Mouse (Mus musculus) spleen, adult 2 months (tissue): Measurements from ENCODE around the gene Dnmt3a. TPM values are rescaled to one million over a fixed set of nuclear protein-coding genes. Genes with fewer than 3 reads are reported as not detected.

Experiments used
- DNase-seq, 2 experiments: peaks; one replicate each; pipeline versions ENCODE4 v3.0.0 to v3.0.0-alpha.2; 2012 to 2021; ENCODE audit warnings: low spot score in 2 of 2, low read depth in 1 of 2
- H3K27ac ChIP-seq: fragments of 200-500 bp; 2 replicates; pipeline ENCODE4 v1.5.1; 2012; ENCODE audit warnings: low read length, inconsistent platforms; ENCODE audit not compliant: insufficient read depth
- H3K27me3 ChIP-seq: fragments of 200-500 bp; 2 replicates; pipeline ENCODE4 v1.6.1; 2012; ENCODE audit warnings: mild to moderate bottlenecking, moderate library complexity, low read length, inconsistent platforms; ENCODE audit not compliant: control insufficient read depth, insufficient read depth
- H3K36me3 ChIP-seq: fragments of 200-500 bp; 2 replicates; pipeline ENCODE4 v1.6.1; 2012; ENCODE audit warnings: mild to moderate bottlenecking, low read length, inconsistent platforms; ENCODE audit not compliant: control insufficient read depth, insufficient read depth
- H3K4me1 ChIP-seq: fragments of 200-500 bp; 2 replicates; pipeline ENCODE4 v1.6.1; 2011; ENCODE audit warnings: inconsistent platforms; ENCODE audit not compliant: control insufficient read depth, insufficient read depth, insufficient read length
- H3K4me3 ChIP-seq: fragments of 200-500 bp; 2 replicates; pipeline ENCODE4 v1.5.1; 2011; ENCODE audit warnings: mild to moderate bottlenecking, inconsistent platforms; ENCODE audit not compliant: insufficient read depth, insufficient read length; ENCODE audit errors: extremely low read depth
- CTCF ChIP-seq: fragments of 200-500 bp; IDR thresholded peaks from 2 replicates; pipeline ENCODE4 v1.5.1; 2011; ENCODE audit warnings: mild to moderate bottlenecking, inconsistent platforms; ENCODE audit not compliant: insufficient read depth, insufficient read length, insufficient replicate concordance; ENCODE audit errors: extremely low read depth
- POLR2A ChIP-seq: fragments of 200-500 bp; IDR thresholded peaks from 2 replicates; pipeline ENCODE4 v1.6.1; 2011; ENCODE audit warnings: low read depth, low read length, inconsistent platforms
- WGBS: fragments of 180-500 bp; shearing (Covaris S2); methylation state at CpG from one replicate; pipeline ENCODE4 v1.1.7; 2018; 5-methylcytosine and 5-hydroxymethylcytosine counted together
- polyA plus RNA-seq: library from polyadenylated mRNA; depleted of rRNA; stranded (reverse); fragments of >200 nt; gene quantifications from 2 replicates; pipeline ENCODE4 v1.2.3, GENCODE M21; 2012; rRNA removed

The Dnmt3a gene
- polyA plus RNA-seq, 1 experiment, result 19.3 TPM

- 75% methylated on average over 6 of the region's 6 CpGs for WGBS
- H3K27ac ChIP-seq, result no peak overlapping the region
Observed at GRCm38 (mm10) chr12:3947503-3947902, 141.7 kb downstream of the Dnmt3a start.

GRCm38 (mm10) chr12:3954651-3955050 is 148.8 kb downstream of the Dnmt3a start, which contains the start of gene Pomc:
Pomc (plus strand) TSS chr12:3954951.
- Histone ChIP-seq H3K4me3 (no peak within 1 kb of the TSS), H3K36me3 (no peaks in the 10 kb centered on the region), H3K4me1 (no peaks in the 10 kb centered on the region), H3K27ac (no peak within 1 kb of the TSS), H3K27me3 (peaks cover 2% of the 10 kb centered on the region; the same call in 1 of the 2 replicates)
- WGBS, result 29% methylated on average over 22 of the region's 22 CpGs
- no peak for DNase-seq
- TF ChIP-seq POLR2A (no peak), CTCF (no peak)

More at GRCm38 (mm10) chr12:3947503-3947902, 141.7 kb downstream of the Dnmt3a start:
- Histone ChIP-seq H3K27me3 (no peaks in the 10 kb centered on the region), H3K36me3 (no peaks in the 10 kb centered on the region), H3K4me3 (no peak overlapping the region), H3K4me1 (no peaks in the 10 kb centered on the region)
- TF ChIP-seq CTCF (no peak), POLR2A (no peak)
- no peak for DNase-seq

- Histone ChIP-seq H3K27ac (no peak overlapping the region), H3K4me1 (no peaks in the 10 kb centered on the region; the same call in 1 of the 2 replicates), H3K4me3 (no peak overlapping the region), H3K36me3 (no peaks in the 10 kb centered on the region), H3K27me3 (peaks cover 2% of the 10 kb centered on the region; the same call in 1 of the 2 replicates)
- no peak for DNase-seq
- 30% methylated on average over 10 of the region's 10 CpGs for WGBS
- TF ChIP-seq POLR2A, result no peak
- TF ChIP-seq CTCF, result no peak
Observed at GRCm38 (mm10) chr12:3955371-3955770, 149.6 kb downstream of the Dnmt3a start.

- H3K4me1 ChIP-seq, result peaks cover 3% of the 10 kb centered on the region; the same call in 1 of the 2 replicates
- H3K27me3 ChIP-seq, result peaks cover 2% of the 10 kb centered on the region; the same call in 1 of the 2 replicates
- 18% methylated on average over 3 of the region's 3 CpGs for WGBS
- no peak for DNase-seq
- no peak overlapping the region for H3K4me3 ChIP-seq
- no peak overlapping the region for H3K27ac ChIP-seq
- H3K36me3 ChIP-seq, result no peaks in the 10 kb centered on the region
- no peak for TF ChIP-seq POLR2A
- TF ChIP-seq CTCF, result no peak
Observed at GRCm38 (mm10) chr12:3956351-3956750, 150.5 kb downstream of the Dnmt3a start.

GRCm38 (mm10) chr12:3959791-3960543 is 154.2 kb downstream of the Dnmt3a start:
- TF ChIP-seq CTCF (no peak), POLR2A (peak; percentile 92)
- Histone ChIP-seq H3K27ac (peak overlapping the region; percentile 72), H3K27me3 (peaks cover under 1% of the 10 kb centered on the region; the same call in 1 of the 2 replicates), H3K36me3 (no peaks in the 10 kb centered on the region), H3K4me3 (peak overlapping the region; percentile 64), H3K4me1 (peaks cover 3% of the 10 kb centered on the region; the same call in 1 of the 2 replicates)
- 4% methylated on average over 53 of the region's 53 CpGs for WGBS
- DNase-seq, result peak; percentile 81 to 86

GRCm38 (mm10) chr12:3960553-3960952 is 154.7 kb downstream of the Dnmt3a start:
- Histone ChIP-seq H3K4me1 (peaks cover 3% of the 10 kb centered on the region; the same call in 1 of the 2 replicates), H3K36me3 (no peaks in the 10 kb centered on the region), H3K27me3 (no peaks in the 10 kb centered on the region), H3K4me3 (peak overlapping the region; percentile 64; the same call in 1 of the 2 replicates), H3K27ac (no peak overlapping the region)
- WGBS, result 76% methylated on average over 4 of the region's 4 CpGs
- TF ChIP-seq CTCF (no peak), POLR2A (no peak)
- no peak for DNase-seq

Other genes starting within 250 kb of the Dnmt3a start
- 31.0 and 31.8 TPM in 2 replicates for gene Dtnb, start 233.6 kb upstream of the Dnmt3a start, polyA plus RNA-seq
- gene Pomc, start 148.9 kb downstream of the Dnmt3a start, polyA plus RNA-seq, result 0.39 and 0.44 TPM in 2 replicates
- gene Efr3b, start 232.9 kb downstream of the Dnmt3a start, polyA plus RNA-seq, result 0.97 and 2.0 TPM in 2 replicates